Mouse (Mus musculus) testis, postnatal 14 days (tissue): ENCODE measurements around the gene Car6.

Source experiments
- DNase-seq: peaks from one replicate; pipeline ENCODE4 v3.0.0; 2021; ENCODE audit warnings: low spot score

Car6 gene

GRCm38 (mm10) chr4:150201232-150201631 lies at the start of gene Car6:
Car6 (minus strand) TSS chr4:150201332.
- DNase-seq: no peak

GRCm38 (mm10) chr4:150249731-150250270 lies 48.7 kb upstream of the Car6 start:
- no peak for DNase-seq

GRCm38 (mm10) chr4:150248917-150249316 lies 47.8 kb upstream of the Car6 start:
- DNase-seq: no peak

GRCm38 (mm10) chr4:150248009-150248408 lies 46.9 kb upstream of the Car6 start:
- DNase-seq: no peak

- no peak for DNase-seq
Observed at GRCm38 (mm10) chr4:150245876-150246275, 44.7 kb upstream of the Car6 start.

- no peak for DNase-seq
Observed at GRCm38 (mm10) chr4:150242745-150243144, 41.6 kb upstream of the Car6 start.

GRCm38 (mm10) chr4:150241708-150242107 lies 40.6 kb upstream of the Car6 start:
- DNase-seq: no peak

GRCm38 (mm10) chr4:150240381-150240886 lies 39.3 kb upstream of the Car6 start:
- no peak for DNase-seq

GRCm38 (mm10) chr4:150239951-150240368 lies 38.8 kb upstream of the Car6 start:
- peak; percentile 67 for DNase-seq

- DNase-seq: no peak
Observed at GRCm38 (mm10) chr4:150239503-150239902, 38.4 kb upstream of the Car6 start.

- no peak for DNase-seq
Observed at GRCm38 (mm10) chr4:150239087-150239480, 38.0 kb upstream of the Car6 start.

GRCm38 (mm10) chr4:150238433-150239086 lies 37.4 kb upstream of the Car6 start:
- no peak for DNase-seq

GRCm38 (mm10) chr4:150237636-150238361 lies 36.7 kb upstream of the Car6 start:
- peak; percentile 70 for DNase-seq

GRCm38 (mm10) chr4:150236521-150237481 lies 35.7 kb upstream of the Car6 start, which contains the start of gene Eno1:
Eno1 (plus strand) TSS chr4:150236721.
- peak; percentile 95 for DNase-seq

- no peak for DNase-seq
Observed at GRCm38 (mm10) chr4:150236031-150236430, 34.9 kb upstream of the Car6 start.

GRCm38 (mm10) chr4:150235585-150235984 lies 34.5 kb upstream of the Car6 start:
- DNase-seq: no peak

GRCm38 (mm10) chr4:150234599-150235327 lies 33.6 kb upstream of the Car6 start:
- DNase-seq: no peak

GRCm38 (mm10) chr4:150231871-150232270 lies 30.7 kb upstream of the Car6 start:
- DNase-seq: no peak

GRCm38 (mm10) chr4:150230460-150231407 lies 29.6 kb upstream of the Car6 start:
- peak; percentile 70 for DNase-seq
